Mouse (Mus musculus) neural tube, embryonic 10.5 days (tissue): ENCODE measurements around the gene Hmgcs1.
"Not testable (repeated sequence)": the region's sequence is repeated elsewhere in the genome, so short reads cannot be mapped to it uniquely, and the experiment has no call there.

Experiments used
- DNase-seq: peaks from one replicate; pipeline ENCODE4 v3.0.0-alpha.2; 2017; ENCODE audit warnings: low spot score; ENCODE audit errors: extremely low spot score

Gene Hmgcs1

GRCm38 (mm10) chr13:119704280-119704679 is 14.1 kb downstream of the Hmgcs1 start:
- DNase-seq: no peak

- DNase-seq: not testable (repeated sequence)
These were observed 16.2 kb downstream of the Hmgcs1 start for GRCm38 (mm10) chr13:119706278-119706880.

GRCm38 (mm10) chr13:119706953-119707352 is 16.8 kb downstream of the Hmgcs1 start:
- no peak for DNase-seq

- no peak for DNase-seq
These were observed 17.7 kb downstream of the Hmgcs1 start for GRCm38 (mm10) chr13:119707906-119708305.

GRCm38 (mm10) chr13:119708941-119709340 is 18.8 kb downstream of the Hmgcs1 start:
- no peak for DNase-seq

GRCm38 (mm10) chr13:119709388-119710267 is 19.4 kb downstream of the Hmgcs1 start:
- DNase-seq: no peak

GRCm38 (mm10) chr13:119710268-119710610 is 20.1 kb downstream of the Hmgcs1 start:
- no peak for DNase-seq

GRCm38 (mm10) chr13:119712463-119712862 is 22.3 kb downstream of the Hmgcs1 start:
- no peak for DNase-seq

- no peak for DNase-seq
These were observed 23.1 kb downstream of the Hmgcs1 start for GRCm38 (mm10) chr13:119713107-119713787.

- no peak for DNase-seq
These were observed 23.6 kb downstream of the Hmgcs1 start for GRCm38 (mm10) chr13:119713821-119714220.

- DNase-seq: no peak
These were observed 25.9 kb downstream of the Hmgcs1 start for GRCm38 (mm10) chr13:119716105-119716504.

- DNase-seq: no peak
These were observed 32.3 kb downstream of the Hmgcs1 start for GRCm38 (mm10) chr13:119722447-119722846.

GRCm38 (mm10) chr13:119723368-119723767 is 33.2 kb downstream of the Hmgcs1 start:
- DNase-seq: no peak

GRCm38 (mm10) chr13:119724541-119724940 is 34.4 kb downstream of the Hmgcs1 start:
- DNase-seq: no peak

GRCm38 (mm10) chr13:119727608-119728387 is 37.6 kb downstream of the Hmgcs1 start:
- no peak for DNase-seq

- no peak for DNase-seq
These were observed 39.2 kb downstream of the Hmgcs1 start for GRCm38 (mm10) chr13:119729406-119729805.

GRCm38 (mm10) chr13:119731448-119731847 is 41.3 kb downstream of the Hmgcs1 start:
- DNase-seq: no peak

GRCm38 (mm10) chr13:119741390-119742237 is 51.4 kb downstream of the Hmgcs1 start:
- peak; percentile 34 for DNase-seq

- no peak for DNase-seq
These were observed 52.7 kb downstream of the Hmgcs1 start for GRCm38 (mm10) chr13:119742711-119743415.

GRCm38 (mm10) chr13:119743470-119743869 is 53.3 kb downstream of the Hmgcs1 start:
- no peak for DNase-seq
